Mouse (Mus musculus): ENCODE data around the gene Zdhhc15. TPM values are rescaled to one million over a fixed set of nuclear protein-coding genes. Genes with fewer than 3 reads are reported as not detected.
A peak's percentile ranks its signal among the peaks of the same experiment; 100 is the strongest.
"Not testable (repeated sequence)": the region's sequence is repeated elsewhere in the genome, so short reads cannot be mapped to it uniquely, and the experiment has no call there.

Gene Zdhhc15
- 1.8 and 2.2 TPM in 2 replicates for polyA plus RNA-seq (2015; fragmentation: Nextera tagmentation; extraction: Ambion mirVana)

DNA sequence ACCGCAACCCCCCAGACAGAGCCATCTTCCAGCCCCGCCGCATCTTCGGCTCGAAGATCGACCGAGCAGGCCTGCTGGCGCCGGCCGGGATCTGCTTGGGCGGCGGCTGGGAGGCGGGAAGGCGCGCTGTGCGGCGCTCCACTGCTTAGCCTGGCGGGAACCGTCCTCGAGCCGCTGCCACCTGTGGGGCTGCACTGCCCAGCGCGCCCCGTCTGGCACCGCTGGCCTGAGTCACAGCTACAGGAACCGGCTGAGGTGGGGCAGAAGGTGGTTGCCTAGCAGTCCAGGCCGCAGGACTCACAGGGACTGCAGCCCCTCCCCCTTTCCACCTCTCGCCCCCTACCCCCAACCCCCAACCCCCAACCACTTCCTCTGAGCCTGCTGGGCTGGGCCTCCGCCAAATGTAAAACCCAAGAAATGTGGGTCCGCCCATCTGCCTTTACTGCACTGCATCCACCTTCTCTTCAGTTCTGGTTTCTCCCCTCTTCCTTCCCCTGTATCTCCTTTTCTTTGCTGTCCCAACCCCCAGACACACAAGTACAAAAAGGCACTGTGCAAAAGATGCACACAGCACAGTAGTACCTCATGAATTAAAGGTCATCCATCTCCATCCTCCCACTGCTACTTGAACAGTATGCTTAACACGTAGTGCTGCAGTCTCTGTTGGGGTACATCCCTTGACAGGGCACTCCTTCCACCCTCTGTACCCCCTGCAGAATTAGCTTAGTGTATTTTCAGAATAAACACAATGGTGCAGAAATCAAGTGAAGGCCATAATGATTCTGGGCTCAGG, at the start of gene Zdhhc15:
Gene Zdhhc15 (minus strand): TSS at position 308 of the 793 bp plus-strand sequence.
- H3K4me1 ChIP-seq (replicated peaks), result no peaks in the 10 kb centered on the region; the same call in 1 of the 2 replicates
- no peak within 1 kb of the TSS for H3K27ac ChIP-seq
- peak within 1 kb of the TSS; percentile 72 for H3K4me2 ChIP-seq
- DNase-seq (peak; percentile 45), ATAC-seq (ENCODE audit: low read depth) (peak; percentile 94)
- H3K9me3 ChIP-seq (replicated peaks), result no peaks in the 10 kb centered on the region
- WGBS (ENCODE audit: insufficient replicate concordance), result 15% methylated on average over 30 of the region's 31 CpGs
- peak within 1 kb of the TSS; percentile 72 for H3K9ac ChIP-seq
- no peaks in the 10 kb centered on the region for H3K36me3 ChIP-seq
- H3K27me3 ChIP-seq, result peaks cover 6% of the 10 kb centered on the region; the same call in 1 of the 2 replicates
- H3K4me3 ChIP-seq (replicated peaks), result peak within 1 kb of the TSS; percentile 63

DNA sequence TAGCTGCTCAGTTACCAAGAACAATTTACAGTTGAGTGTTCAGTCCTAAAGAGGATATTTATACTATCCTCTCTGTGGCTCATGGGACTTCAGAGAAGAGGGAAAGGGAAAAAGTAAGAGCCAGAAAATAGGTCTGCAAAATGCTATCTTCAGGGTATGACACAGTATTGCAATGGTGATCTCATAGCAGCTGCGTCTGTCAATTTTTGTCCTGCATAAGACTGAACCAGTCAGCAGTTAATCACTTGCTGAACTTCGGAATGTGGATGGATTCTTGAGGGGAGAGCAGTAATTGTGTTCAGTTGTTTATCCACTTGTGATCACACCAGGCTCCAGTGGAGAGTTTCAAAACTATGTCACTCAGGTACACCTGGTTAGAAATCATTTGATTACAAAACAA, 37.1 kb upstream of the Zdhhc15 start:
- H3K36me3 ChIP-seq, result no peaks in the 10 kb centered on the region
- no peaks in the 10 kb centered on the region for H3K4me1 ChIP-seq (replicated peaks)
- H3K4me3 ChIP-seq (replicated peaks), result no peak overlapping the region
- no peak overlapping the region for H3K9ac ChIP-seq
- ATAC-seq (ENCODE audit: low read depth) (no peak), DNase-seq (no peak)
- no peak overlapping the region for H3K27ac ChIP-seq
- H3K4me2 ChIP-seq, result no peak overlapping the region
- no peaks in the 10 kb centered on the region for H3K27me3 ChIP-seq
- WGBS (ENCODE audit: insufficient replicate concordance), result 53% methylated on average over 2 of the region's 2 CpGs
- no peaks in the 10 kb centered on the region for H3K9me3 ChIP-seq (replicated peaks)

DNA sequence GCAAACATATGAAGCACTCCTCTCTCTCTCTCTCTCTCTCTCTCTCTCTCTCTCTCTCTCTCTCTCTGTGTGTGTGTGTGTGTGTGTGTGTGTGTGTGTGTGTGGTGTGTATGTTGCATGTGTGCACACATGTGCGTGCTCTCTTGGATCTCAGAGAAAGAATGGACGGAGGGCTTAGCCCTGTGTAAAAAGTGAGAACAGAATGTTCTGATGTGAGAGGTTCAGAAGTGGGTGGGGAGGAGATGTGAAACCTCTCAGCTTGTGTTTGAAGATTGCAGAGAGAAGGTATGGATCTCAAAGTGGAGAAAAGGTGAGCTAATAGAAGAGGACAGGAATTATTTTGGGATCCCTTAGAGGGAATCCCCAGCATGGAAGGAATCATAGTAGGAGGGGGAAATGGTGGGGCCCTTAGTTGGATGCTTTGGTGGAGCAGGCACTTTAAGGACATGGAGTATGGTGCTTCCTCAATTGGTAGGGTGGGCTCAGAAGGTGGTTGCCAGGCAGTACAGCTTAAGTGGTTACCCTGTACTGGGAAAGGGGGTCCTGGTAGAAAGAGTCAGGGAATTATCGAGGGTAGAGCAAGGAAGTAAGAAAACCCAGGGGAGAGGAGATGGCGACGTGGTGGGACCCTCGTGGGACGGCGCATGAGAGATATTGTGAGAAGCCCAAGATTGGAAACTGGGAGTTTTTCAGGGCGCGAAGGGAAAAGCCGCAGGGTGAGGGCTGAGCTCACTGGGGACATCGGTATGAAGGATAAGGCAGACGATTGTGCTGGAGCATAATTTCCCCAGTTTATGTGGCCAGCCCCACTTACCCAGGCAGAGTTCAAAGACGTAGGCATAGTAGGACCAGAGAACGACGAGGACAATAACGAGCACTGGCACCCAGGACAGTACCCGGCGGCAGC, 761 bp downstream of the Zdhhc15 start:
- Histone ChIP-seq H3K4me2 (peak overlapping the region; percentile 72), H3K9ac (peak overlapping the region; percentile 72), H3K9me3 (replicated peaks) (no peaks in the 10 kb centered on the region), H3K27me3 (peaks cover 6% of the 10 kb centered on the region; the same call in 1 of the 2 replicates), H3K27ac (no peak overlapping the region), H3K36me3 (no peaks in the 10 kb centered on the region), H3K4me3 (replicated peaks) (peak overlapping the region; percentile 63), H3K4me1 (replicated peaks) (no peaks in the 10 kb centered on the region; the same call in 1 of the 2 replicates)
- peak; percentile 56 for ATAC-seq (ENCODE audit: low read depth)
- 30% methylated on average over 19 of the region's 19 CpGs for WGBS (ENCODE audit: insufficient replicate concordance)
- peak; percentile 0 for DNase-seq

DNA sequence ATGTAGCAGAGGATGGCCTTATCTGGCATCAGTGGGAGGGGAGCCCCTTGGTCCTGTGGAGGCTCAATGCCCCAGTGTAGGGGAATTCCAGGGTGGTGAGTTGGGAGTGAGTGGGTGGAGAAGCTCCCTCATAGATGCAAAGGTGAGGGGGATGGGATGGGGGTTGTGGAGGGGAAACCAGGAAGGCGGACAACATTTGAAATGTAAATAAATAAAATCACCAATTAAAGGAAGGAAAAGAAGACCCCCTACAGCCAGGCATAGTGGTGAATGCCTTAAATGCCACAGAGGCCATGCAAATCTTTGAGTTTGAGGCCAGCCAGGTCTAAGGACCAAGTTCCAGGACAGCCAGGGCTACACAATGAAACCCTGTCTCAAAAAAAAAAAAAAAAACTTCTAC, 13.9 kb downstream of the Zdhhc15 start:
- Histone ChIP-seq H3K27ac (no peak overlapping the region), H3K36me3 (no peaks in the 10 kb centered on the region), H3K9ac (no peak overlapping the region), H3K27me3 (no peaks in the 10 kb centered on the region), H3K4me1 (replicated peaks) (no peaks in the 10 kb centered on the region), H3K4me2 (no peak overlapping the region), H3K4me3 (replicated peaks) (no peak overlapping the region), H3K9me3 (replicated peaks) (no peaks in the 10 kb centered on the region)
- 67% methylated on average over 1 of the region's 1 CpGs for WGBS (ENCODE audit: insufficient replicate concordance)
- DNase-seq (no peak), ATAC-seq (ENCODE audit: low read depth) (no peak)

DNA sequence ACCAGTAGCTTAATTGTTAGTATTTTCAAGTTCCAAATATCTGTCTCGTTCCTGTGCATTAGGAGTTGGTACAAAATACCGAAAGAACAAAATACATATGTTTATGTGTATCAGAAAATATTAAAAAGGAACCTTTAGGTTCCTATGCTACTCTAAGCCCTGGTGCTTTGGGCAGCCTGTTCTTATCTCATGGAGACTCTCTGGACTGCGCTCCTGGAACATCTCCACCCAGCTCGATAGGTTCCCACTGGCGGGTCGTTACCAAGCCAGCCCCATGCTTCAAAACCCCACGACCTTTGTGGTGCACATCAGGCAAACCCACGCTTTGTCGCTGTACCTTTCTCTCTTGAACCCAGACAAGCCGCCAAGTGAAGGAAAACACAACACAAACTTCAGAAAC, 58.3 kb downstream of the Zdhhc15 start:
- no peak for DNase-seq
- peak; percentile 81 for ATAC-seq (ENCODE audit: low read depth)
- H3K27ac ChIP-seq, result no peak overlapping the region
- H3K27me3 ChIP-seq, result no peaks in the 10 kb centered on the region
- H3K4me3 ChIP-seq (replicated peaks), result no peak overlapping the region
- WGBS (ENCODE audit: insufficient replicate concordance), result 62% methylated on average over 10 of the region's 10 CpGs
- peaks cover 7% of the 10 kb centered on the region for H3K4me1 ChIP-seq (replicated peaks)
- no peak overlapping the region for H3K4me2 ChIP-seq
- H3K36me3 ChIP-seq, result no peaks in the 10 kb centered on the region
- H3K9ac ChIP-seq, result no peak overlapping the region
- H3K9me3 ChIP-seq (replicated peaks), result no peaks in the 10 kb centered on the region

DNA sequence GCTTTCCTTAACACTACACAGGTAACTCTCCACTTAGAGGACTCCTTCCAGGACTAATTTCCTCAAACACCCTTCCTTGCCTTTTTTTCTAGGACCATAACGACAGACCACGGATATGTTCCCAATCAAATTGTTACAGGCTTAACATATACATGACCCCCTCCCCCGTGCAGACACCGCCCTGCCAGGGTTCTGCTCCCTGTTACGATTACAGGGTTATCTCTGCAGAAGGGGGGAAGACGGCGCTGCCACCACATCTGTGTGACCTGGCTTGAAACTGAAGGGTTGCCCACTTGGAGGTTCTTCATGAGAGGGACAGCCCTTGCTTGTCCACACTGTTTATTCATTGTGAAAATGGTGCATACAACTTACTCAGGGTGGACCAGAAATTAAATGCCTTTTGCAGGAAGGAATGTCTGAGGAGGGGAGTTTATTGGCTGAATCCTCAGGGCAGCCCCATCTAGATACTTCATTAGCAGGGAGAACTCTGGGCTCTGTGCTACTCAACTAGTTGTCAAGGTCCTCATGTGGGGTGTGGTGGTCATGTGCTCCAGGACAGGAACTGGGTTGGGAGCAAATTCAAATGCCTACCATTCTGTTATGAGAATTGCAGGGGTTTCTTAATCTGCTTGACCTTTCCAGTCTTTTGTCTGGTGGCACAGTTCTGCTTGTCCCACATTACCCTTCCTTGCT, 67.0 kb downstream of the Zdhhc15 start:
- H3K27me3 ChIP-seq; H3K9ac ChIP-seq; H3K36me3 ChIP-seq; H3K4me3 ChIP-seq (replicated peaks); H3K9me3 ChIP-seq (replicated peaks): not testable (repeated sequence)
- ATAC-seq (ENCODE audit: low read depth) (peak; percentile 91), DNase-seq (peak; percentile 11)
- 20% methylated on average over 2 of the region's 7 CpGs for WGBS (ENCODE audit: insufficient replicate concordance)
- H3K4me1 ChIP-seq (replicated peaks), result peaks cover 34% of the 10 kb centered on the region
- peak overlapping the region; percentile 67 for H3K27ac ChIP-seq
- peak overlapping the region; percentile 19; the same call in 1 of the 2 replicates for H3K4me2 ChIP-seq

DNA sequence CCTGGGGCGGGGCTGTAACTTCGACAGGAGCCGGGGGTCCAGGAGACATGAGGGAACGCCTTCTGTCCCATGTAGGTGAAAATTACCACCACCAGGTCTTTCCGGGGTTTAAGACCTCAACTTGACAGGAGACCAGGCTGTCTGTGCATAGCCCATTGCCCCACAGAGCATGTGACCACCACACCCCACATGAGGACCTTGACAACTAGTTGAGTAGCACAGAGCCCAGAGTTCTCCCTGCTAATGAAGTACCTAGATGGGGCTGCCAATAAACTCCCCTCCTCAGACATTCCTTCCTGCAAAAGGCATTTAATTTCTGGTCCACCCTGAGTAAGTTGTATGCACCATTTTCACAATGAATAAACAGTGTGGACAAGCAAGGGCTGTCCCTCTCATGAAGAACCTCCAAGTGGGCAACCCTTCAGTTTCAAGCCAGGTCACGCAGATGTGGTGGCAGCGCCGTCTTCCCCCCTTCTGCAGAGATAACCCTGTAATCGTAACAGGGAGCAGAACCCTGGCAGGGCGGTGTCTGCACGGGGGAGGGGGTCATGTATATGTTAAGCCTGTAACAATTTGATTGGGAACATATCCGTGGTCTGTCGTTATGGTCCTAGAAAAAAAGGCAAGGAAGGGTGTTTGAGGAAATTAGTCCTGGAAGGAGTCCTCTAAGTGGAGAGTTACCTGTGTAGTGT, 68.5 kb downstream of the Zdhhc15 start:
- not testable (repeated sequence) for H3K36me3 ChIP-seq; H3K9me3 ChIP-seq (replicated peaks); H3K4me3 ChIP-seq (replicated peaks); H3K9ac ChIP-seq; H3K27me3 ChIP-seq
- WGBS (ENCODE audit: insufficient replicate concordance), result 56% methylated on average over 8 of the region's 13 CpGs
- peak; percentile 87 for ATAC-seq (ENCODE audit: low read depth)
- Histone ChIP-seq H3K4me2 (peak overlapping the region; percentile 35), H3K4me1 (replicated peaks) (peaks cover 40% of the 10 kb centered on the region), H3K27ac (peak overlapping the region; percentile 61)
- peak; percentile 13 for DNase-seq

DNA sequence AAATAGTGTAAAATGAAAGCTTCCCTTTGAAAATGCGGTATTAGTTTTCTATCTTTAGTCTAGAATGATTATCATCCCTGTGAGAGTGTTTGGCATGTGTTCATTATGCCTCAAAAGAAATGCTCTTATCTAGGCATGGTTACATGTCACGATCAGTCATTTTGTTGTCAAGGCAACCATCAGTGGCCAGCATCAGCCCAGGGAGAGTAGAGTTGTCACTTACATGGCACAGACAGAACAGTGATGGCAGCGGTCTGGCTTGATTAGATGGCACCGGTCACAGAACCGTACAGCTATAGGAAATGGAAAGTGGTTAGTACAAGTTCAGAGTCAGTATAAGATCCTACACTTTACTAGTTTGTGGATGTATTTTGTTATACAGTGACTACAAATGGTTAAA, 96.9 kb downstream of the Zdhhc15 start:
- no peaks in the 10 kb centered on the region for H3K36me3 ChIP-seq
- DNase-seq (no peak), ATAC-seq (ENCODE audit: low read depth) (no peak)
- H3K4me1 ChIP-seq (replicated peaks), result no peaks in the 10 kb centered on the region
- no peak overlapping the region for H3K27ac ChIP-seq
- H3K9ac ChIP-seq, result no peak overlapping the region
- WGBS (ENCODE audit: insufficient replicate concordance), result 70% methylated on average over 5 of the region's 5 CpGs
- H3K27me3 ChIP-seq, result peaks cover 3% of the 10 kb centered on the region
- no peaks in the 10 kb centered on the region for H3K9me3 ChIP-seq (replicated peaks)
- H3K4me2 ChIP-seq, result no peak overlapping the region
- H3K4me3 ChIP-seq (replicated peaks), result no peak overlapping the region

DNA sequence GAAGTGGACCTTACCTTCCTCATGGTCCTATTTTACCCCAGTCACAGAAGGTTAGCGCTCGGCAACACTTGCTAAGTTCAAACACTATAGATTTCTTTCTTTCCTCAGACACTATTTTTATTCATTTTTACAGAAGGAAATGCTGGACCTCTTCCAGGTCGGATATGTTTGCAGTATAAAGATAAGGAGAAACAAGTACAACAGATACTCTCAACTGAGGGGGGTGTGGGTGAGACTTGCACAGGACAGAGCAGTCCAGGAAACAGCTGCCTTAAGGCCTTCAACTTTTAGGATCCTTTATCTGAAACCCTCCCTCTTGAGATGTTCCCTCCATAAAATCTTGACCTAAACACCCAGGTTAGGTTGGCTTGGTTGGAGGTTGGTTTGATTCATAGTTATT, 103.4 kb downstream of the Zdhhc15 start:
- H3K9ac ChIP-seq, result no peak overlapping the region
- no peaks in the 10 kb centered on the region for H3K36me3 ChIP-seq
- ATAC-seq (ENCODE audit: low read depth) (peak; percentile 86), DNase-seq (no peak)
- H3K4me1 ChIP-seq (replicated peaks), result peaks cover 8% of the 10 kb centered on the region
- no peaks in the 10 kb centered on the region for H3K9me3 ChIP-seq (replicated peaks)
- H3K4me2 ChIP-seq, result no peak overlapping the region
- peaks cover 5% of the 10 kb centered on the region; the same call in 1 of the 2 replicates for H3K27me3 ChIP-seq
- no peak overlapping the region for H3K27ac ChIP-seq
- WGBS (ENCODE audit: insufficient replicate concordance), result 31% methylated on average over 3 of the region's 3 CpGs
- H3K4me3 ChIP-seq (replicated peaks), result no peak overlapping the region

DNA sequence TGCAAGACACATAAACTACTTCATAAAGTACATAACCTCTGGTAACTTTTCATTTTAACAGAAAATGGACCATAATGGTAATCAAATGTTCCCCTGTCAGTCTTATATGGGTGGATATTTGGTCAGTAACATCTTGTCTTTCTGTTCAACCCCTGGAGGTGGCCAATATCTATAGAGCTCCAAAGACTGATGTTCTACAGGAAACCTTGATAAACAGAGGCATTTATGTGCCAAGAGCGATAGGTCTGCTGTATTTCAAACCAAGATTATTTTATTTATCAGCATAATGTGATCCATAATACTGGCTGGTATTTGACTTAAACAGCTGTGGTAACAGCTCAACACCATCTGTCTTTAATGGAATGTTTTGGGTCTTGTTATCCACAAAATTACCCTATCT, 125.6 kb downstream of the Zdhhc15 start:
- Histone ChIP-seq H3K9me3 (replicated peaks) (no peaks in the 10 kb centered on the region), H3K9ac (no peak overlapping the region), H3K27ac (peak overlapping the region; percentile 78; the same call in 1 of the 2 replicates), H3K4me2 (no peak overlapping the region), H3K27me3 (no peaks in the 10 kb centered on the region), H3K36me3 (no peaks in the 10 kb centered on the region), H3K4me3 (replicated peaks) (no peak overlapping the region), H3K4me1 (replicated peaks) (peaks cover 24% of the 10 kb centered on the region)
- ATAC-seq (ENCODE audit: low read depth) (peak; percentile 79), DNase-seq (peak; percentile 6)
- 31% methylated on average over 1 of the region's 1 CpGs for WGBS (ENCODE audit: insufficient replicate concordance)
